Mouse (Mus musculus) lung, postnatal 14 days (tissue): ENCODE measurements around the gene Opn4.
A peak's percentile ranks its signal among the peaks of the same experiment; 100 is the strongest.

Experiments
- DNase-seq: peaks from one replicate; pipeline ENCODE4 v3.0.0; 2021

Gene Opn4

DNA sequence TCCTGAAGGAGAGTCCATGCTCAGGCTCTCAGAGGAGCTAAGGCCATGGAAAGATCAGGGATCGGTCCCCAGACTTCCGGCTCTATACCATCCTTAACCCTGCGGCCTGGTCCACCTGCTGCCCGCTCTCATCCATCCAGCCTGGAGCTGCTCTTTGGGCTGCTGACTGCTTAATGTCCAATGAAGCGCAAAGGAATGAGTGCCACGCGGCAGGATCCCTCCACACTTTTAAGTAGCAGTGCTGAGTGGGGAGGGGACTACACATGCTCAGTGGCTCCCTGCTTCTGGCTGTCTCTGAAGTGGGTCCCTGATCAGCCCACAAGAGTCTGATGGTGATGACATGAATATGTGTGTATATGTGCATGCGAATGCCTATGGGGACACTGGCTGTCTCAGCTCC is at the start of gene Opn4:
Gene Opn4, minus strand, starts transcription at position 202 of the 400 bp plus-strand sequence.
- DNase-seq, result no peak

DNA sequence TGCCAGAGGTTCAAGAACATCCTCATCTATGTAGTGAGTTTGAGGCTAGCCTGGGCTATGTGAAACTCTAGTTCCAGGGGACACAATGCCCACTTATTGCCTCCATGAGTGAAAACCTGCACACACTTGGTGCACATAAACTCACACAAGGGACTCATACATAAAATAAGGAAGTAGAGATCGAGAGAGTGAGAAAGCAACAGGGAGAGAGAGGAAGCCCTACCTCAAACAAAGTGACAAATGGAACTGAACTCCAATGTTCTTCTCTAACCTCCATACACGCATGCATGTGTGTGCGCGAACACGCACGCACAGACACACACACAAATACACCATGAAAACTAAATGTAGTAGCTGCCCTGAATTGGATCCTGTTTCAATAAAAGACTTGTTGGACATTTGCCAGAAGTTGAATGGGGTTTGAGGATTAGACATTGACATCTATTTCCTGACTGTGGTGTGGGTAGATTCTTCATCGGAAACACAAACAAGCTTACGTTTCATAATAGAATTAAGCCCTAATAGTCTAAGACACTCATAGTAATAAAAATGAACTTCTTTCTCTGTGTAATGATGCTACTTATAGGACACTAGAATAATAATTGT is 48.0 kb upstream of the Opn4 start:
- no peak for DNase-seq

- no peak for DNase-seq
Measured at GRCm38 (mm10) chr14:34644140-34644539, 44.2 kb upstream of the Opn4 start.

- no peak for DNase-seq
Measured at GRCm38 (mm10) chr14:34635721-34636120, 35.8 kb upstream of the Opn4 start.

- no peak for DNase-seq
Measured at GRCm38 (mm10) chr14:34635192-34635591, 35.2 kb upstream of the Opn4 start.

DNA sequence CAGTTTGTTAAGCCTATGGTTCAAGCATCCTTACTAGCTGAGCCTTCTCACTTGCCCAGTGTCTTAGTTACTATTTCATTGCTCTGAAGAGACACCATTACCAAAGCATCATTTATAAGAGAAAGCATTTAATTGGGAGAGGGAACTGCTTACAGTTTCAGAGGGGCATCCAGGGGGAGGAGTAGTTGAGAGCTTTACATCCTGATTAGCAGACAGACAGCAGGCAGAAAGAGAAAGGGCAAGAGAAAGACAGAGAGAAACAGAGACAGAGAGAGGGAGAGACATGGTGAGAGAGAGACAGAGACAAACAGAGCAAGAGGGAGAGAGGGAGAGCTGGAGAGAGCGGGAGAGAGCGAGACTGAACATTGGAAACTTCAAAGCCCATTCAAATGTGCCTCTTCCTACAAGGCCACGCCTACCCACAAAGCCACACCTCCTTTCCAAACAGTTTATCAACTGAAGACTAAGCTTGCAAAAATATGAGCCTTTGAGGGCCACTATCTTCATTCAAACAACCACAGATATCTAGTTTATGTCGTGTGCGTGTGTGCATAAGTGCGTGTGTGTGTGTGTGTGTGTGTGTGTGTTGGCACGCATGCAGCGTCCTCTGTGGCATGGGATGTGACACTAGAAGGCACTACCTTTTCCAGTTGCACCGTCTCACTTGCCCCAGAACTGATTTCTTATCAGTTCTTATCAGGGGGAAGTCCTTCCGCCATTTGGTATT is 32.9 kb upstream of the Opn4 start:
- no peak for DNase-seq

- DNase-seq, result no peak
Measured at GRCm38 (mm10) chr14:34626824-34627223, 26.9 kb upstream of the Opn4 start.

DNA sequence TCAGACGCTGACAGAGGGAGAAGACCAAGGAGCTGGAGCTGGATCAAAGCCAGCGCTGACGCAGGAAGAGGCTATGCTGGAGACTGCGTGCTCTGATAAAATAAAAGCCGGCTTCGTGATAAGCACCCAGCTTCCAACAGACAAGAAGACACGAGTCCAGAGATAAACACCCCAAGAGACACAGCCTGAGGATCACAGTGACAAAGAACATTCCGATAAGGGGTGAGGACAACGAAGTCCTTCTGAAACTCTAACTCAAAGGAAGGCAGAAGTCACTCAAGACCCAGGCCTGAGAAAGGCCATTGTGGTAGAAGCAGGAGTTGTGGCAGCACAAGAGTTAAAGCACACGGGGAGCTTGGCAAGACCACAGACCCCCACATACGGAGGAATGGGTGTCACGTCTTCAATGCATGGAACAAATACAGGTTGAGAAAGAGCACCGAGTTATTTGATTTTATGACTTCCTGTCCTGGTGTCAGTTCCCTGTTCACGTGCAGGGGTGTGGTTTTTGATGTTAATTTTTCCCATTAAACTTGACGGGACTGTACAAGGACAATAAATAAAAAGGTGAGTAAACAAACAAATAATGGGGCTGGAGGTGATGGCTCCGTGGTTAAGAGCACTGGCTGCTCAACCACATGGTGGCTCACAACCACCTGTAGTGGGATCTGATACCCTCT is 23.7 kb upstream of the Opn4 start:
- no peak for DNase-seq

- DNase-seq, result no peak
Measured at GRCm38 (mm10) chr14:34623074-34623473, 23.1 kb upstream of the Opn4 start.

- DNase-seq, result peak; percentile 65
Measured at GRCm38 (mm10) chr14:34620611-34621376, 20.9 kb upstream of the Opn4 start.

DNA sequence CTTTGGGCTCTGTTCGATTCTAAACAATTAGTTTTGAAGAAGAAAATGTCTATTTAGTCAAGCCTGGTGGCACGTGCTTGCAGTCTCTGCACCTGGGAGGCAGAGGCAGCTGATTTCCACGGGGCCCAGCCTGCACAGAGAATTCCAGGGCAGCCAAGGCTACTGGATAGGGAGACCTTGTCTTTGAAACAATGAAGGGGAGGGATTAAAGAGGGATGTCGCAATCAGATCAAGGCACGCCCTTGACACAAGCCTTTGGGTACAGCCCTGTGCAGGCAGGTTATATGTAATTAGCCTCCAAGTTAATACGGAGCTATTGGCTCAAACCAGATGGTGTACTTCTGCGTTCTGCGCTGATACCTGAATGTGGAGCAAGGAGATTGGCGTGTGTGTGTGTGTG is 18.9 kb upstream of the Opn4 start:
- DNase-seq, result no peak

- DNase-seq, result peak; percentile 88
Measured at GRCm38 (mm10) chr14:34616821-34617220, 16.9 kb upstream of the Opn4 start.

- DNase-seq, result no peak
Measured at GRCm38 (mm10) chr14:34615625-34616024, 15.7 kb upstream of the Opn4 start.

DNA sequence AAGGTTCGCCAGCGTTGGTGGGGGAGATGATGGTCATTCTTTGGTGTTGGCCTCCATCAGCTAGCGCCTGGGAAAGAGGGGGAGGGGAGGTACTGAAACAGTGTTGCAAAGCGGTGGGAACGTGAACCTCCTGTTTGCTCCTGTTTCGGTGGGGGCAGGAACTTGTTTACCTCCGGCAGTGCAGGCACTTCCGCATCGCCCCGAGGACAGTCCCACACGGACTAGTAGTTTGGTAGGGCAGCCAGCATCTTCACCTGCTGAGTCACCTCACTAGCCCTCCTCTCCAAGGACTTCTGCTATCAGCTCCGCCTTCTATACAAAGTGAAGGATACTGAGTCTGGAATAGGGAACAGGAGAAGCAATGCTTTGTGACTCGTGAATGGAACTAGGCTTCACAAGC is 15.1 kb upstream of the Opn4 start:
- no peak for DNase-seq

DNA sequence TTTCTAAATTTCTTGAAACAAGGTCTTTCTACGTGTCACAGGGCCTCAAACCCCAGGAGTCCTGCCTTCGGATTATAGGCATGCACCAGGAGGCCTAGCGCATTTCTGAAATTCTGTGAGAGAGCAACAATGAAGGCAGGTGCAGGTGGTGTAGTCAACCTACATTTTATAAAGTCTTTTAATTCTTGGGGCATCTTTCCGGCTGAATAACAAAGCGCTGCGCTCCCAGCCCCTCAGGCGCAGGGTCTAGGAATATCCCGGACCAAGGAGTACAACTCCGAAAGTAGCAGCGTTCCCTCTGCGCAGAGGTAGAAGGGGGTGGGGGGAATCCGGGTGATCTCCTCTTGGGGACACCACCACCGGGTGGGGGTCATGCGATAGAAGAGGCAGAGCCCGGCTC is 14.6 kb upstream of the Opn4 start:
- no peak for DNase-seq

DNA sequence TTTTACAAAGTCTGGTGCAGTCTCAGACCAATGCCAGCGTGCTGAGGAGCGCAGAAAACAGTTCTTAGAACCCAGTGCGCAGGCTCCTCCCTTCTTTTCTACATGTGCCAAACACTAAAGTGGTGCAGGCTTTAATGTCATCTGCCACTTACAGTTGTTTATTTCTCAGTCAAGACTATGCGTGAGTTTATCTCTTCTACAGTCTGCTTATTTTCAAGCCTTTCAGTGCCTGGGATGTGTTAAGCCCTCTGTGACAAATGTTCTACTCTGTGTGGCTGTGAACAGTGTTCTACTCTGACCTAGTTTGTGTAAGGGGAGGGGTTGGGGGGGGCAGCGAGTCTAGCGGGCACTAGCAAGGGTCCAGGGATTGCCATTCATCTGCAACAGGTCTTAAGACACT is 13.6 kb upstream of the Opn4 start:
- DNase-seq, result no peak

GRCm38 (mm10) chr14:34612222-34612621 is 12.3 kb upstream of the Opn4 start:
- peak; percentile 28 for DNase-seq

DNA sequence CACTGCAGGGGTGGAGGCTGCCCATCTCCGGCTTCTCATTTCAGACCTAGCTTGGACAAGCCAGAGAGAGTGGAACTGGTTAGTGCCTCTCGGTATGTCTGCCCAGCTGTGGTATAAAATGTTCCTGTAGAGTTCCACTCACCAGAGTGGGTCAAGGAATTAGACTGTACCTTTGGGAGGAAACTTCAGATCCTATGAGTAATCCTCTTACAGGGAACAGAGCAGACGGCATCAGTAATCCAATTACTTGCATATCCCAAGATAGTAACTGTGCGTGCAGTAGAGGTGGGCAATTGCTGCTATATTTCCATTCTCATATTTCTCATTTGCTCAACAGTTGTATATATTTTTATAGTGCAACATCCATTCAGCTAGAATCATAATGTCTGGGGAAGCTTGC is 11.6 kb upstream of the Opn4 start:
- no peak for DNase-seq

DNA sequence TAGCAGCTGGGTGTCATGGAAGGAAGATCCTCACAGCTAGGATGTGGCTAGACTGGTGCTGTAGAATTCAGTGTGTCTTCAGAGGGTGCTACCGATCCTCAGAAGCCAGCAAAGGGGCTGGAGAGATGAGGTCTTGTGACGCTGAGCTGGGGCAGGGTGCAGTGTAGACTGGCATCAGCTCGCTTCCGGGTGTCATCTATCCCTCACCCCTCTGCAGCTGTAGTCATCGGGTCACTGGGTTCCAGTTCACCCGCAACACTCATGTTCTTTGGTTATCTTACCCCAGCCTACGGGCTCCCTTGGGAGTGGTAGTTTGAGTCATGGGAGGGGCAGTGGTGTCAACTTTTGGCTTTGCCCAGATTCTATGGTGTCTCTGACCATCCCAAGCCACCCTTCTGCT is 2.0 kb upstream of the Opn4 start:
- DNase-seq, result no peak

GRCm38 (mm10) chr14:34595596-34596255 is 4.2 kb downstream of the Opn4 start:
- no peak for DNase-seq

GRCm38 (mm10) chr14:34591741-34592535 is 8.0 kb downstream of the Opn4 start:
- no peak for DNase-seq
